Mouse (Mus musculus) forebrain, postnatal 0 days (tissue): ENCODE data around the gene Tmem269. TPM values are rescaled to one million over a fixed set of nuclear protein-coding genes. Genes with fewer than 3 reads are reported as not detected.

Experiments used
- ATAC-seq: fragments of 200-750 bp; cut with Nextera tagmentation; 2 replicates; pipeline ENCODE4 v1.8.0; 2017; ENCODE audit warnings: mild to moderate bottlenecking, moderate library complexity
- DNase-seq: peaks from one replicate; pipeline ENCODE4 v3.0.0-alpha.2; 2015
- H3K27ac ChIP-seq: fragments of 300-500 bp; sonication (generic); 2 replicates; pipeline ENCODE4 v1.5.1; 2014; ENCODE audit warnings: low read depth, mild to moderate bottlenecking, antibody characterized with exemption, low read length, moderate library complexity, mixed read lengths
- H3K27me3 ChIP-seq: fragments of 300-500 bp; sonication (generic); 2 replicates; pipeline ENCODE4 v1.6.1; 2014; ENCODE audit warnings: mild to moderate bottlenecking, low read length, mixed read lengths; ENCODE audit not compliant: insufficient read depth
- H3K36me3 ChIP-seq: fragments of 300-500 bp; sonication (generic); 2 replicates; pipeline ENCODE4 v1.6.1; 2014; ENCODE audit warnings: mild to moderate bottlenecking, moderate library complexity; ENCODE audit not compliant: insufficient read depth
- H3K4me1 ChIP-seq: fragments of 300-500 bp; sonication (generic); 2 replicates; pipeline ENCODE4 v1.6.1; 2014; ENCODE audit warnings: antibody characterized with exemption; ENCODE audit not compliant: insufficient read depth
- H3K4me2 ChIP-seq: fragments of 300-500 bp; sonication (generic); 2 replicates; pipeline ENCODE4 v1.6.1; 2014; ENCODE audit warnings: low read depth, mild to moderate bottlenecking, moderate library complexity
- H3K4me3 ChIP-seq: fragments of 300-500 bp; sonication (generic); 2 replicates; pipeline ENCODE4 v1.5.1; 2014; ENCODE audit warnings: low read depth, low read length, mixed read lengths
- H3K9ac ChIP-seq: fragments of 300-500 bp; sonication (generic); 2 replicates; pipeline ENCODE4 v1.6.1; 2014; ENCODE audit warnings: mild to moderate bottlenecking
- H3K9me3 ChIP-seq: fragments of 300-500 bp; sonication (generic); 2 replicates; pipeline ENCODE4 v1.6.1; 2016; ENCODE audit warnings: low read length
- CTCF ChIP-seq: sonication (generic); IDR thresholded peaks from 2 replicates; pipeline ENCODE4 v1.5.1; 2016; ENCODE audit warnings: antibody characterized with exemption, control low read depth, low read depth
- WGBS: fragments of 180-500 bp; shearing (Covaris S2); extraction: QIAGEN DNeasy Blood & Tissue Kit; methylation state at CpG from one replicate; pipeline ENCODE4 v1.1.7; 2014; 5-methylcytosine and 5-hydroxymethylcytosine counted together
- polyA plus RNA-seq: library from polyadenylated mRNA; unstranded; fragments of >200 nt; fragmentation: Nextera tagmentation; extraction: Ambion mirVana; gene quantifications from 2 replicates; pipeline ENCODE4 v1.2.1, GENCODE M21; 2015
- total RNA-seq: library from RNA; depleted of rRNA; stranded (reverse); fragments of >200 nt; gene quantifications from 2 replicates; pipeline ENCODE4 v1.2.3, GENCODE M21; 2014; rRNA removed

Gene Tmem269
- total and polyA plus RNA-seq, 2 experiments from 2014 or later, result 0.62 TPM; not detected in 1

- no peak overlapping the region for H3K4me2 ChIP-seq
- no peak overlapping the region for H3K27ac ChIP-seq
- no peak for TF ChIP-seq CTCF
- H3K9ac ChIP-seq, result no peak overlapping the region
- H3K27me3 ChIP-seq, result no peaks in the 10 kb centered on the region
- DNase-seq (no peak), ATAC-seq (no peak)
- no peaks in the 10 kb centered on the region for H3K9me3 ChIP-seq
- no peak overlapping the region for H3K4me3 ChIP-seq
- H3K4me1 ChIP-seq, result no peaks in the 10 kb centered on the region
- peaks cover 9% of the 10 kb centered on the region for H3K36me3 ChIP-seq
- WGBS, result 86% methylated on average over 4 of the region's 4 CpGs
Measured at GRCm38 (mm10) chr4:119167068-119167467, 50.9 kb downstream of the Tmem269 start.

DNA sequence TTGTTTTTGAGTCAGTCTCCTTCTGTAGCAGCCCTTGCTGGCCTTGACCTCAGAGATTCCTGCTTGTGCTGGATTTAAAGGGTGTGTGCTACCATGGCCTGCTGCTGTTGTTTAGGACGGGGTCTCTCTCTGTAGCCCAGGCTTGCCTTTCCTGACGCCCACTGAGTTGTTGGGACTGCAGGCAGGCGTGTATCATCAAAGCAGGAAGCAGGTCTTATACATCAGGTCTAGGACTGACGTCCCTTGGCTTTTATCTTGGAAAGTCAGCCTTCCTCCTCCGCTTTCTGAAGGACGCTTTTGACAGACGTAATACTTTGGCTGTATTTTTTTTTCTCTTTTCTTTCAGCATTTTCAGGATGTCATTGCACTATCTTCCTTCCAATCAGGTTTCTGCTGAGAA is 52.1 kb downstream of the Tmem269 start:
- no peak overlapping the region for H3K4me2 ChIP-seq
- H3K36me3 ChIP-seq, result peaks cover 9% of the 10 kb centered on the region
- no peak for DNase-seq
- no peaks in the 10 kb centered on the region for H3K27me3 ChIP-seq
- no peak for TF ChIP-seq CTCF
- 78% methylated on average over 7 of the region's 7 CpGs for WGBS
- ATAC-seq, result no peak
- H3K4me1 ChIP-seq, result no peaks in the 10 kb centered on the region
- H3K4me3 ChIP-seq, result no peak overlapping the region
- H3K27ac ChIP-seq, result no peak overlapping the region
- no peaks in the 10 kb centered on the region for H3K9me3 ChIP-seq
- no peak overlapping the region for H3K9ac ChIP-seq

GRCm38 (mm10) chr4:119162990-119163389 is 55.0 kb downstream of the Tmem269 start:
- no peak overlapping the region for H3K4me2 ChIP-seq
- no peaks in the 10 kb centered on the region for H3K27me3 ChIP-seq
- no peaks in the 10 kb centered on the region for H3K4me1 ChIP-seq
- H3K9me3 ChIP-seq, result no peaks in the 10 kb centered on the region
- no peak overlapping the region for H3K4me3 ChIP-seq
- no peak overlapping the region for H3K9ac ChIP-seq
- WGBS, result 90% methylated on average over 4 of the region's 4 CpGs
- no peak for TF ChIP-seq CTCF
- DNase-seq (no peak), ATAC-seq (no peak)
- H3K36me3 ChIP-seq, result no peaks in the 10 kb centered on the region
- H3K27ac ChIP-seq, result no peak overlapping the region

DNA sequence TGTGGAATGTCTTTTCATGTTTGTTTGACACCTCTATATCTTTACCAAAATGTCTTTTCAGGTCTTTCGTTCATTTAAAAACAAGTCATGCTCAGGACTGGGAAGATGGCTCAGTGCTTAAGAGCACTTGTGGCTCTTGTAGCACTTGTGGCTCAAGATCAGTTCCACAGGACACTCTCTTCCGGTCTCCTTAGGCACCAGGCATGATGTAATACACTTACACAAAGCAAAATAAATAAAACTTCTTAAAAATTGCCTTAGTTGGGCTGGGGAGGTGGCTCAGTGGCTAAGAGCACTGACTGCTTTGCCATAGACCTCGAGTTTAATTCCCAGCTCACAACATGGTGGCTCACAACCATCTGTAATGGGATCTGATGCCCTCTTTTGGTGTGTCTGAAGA is 56.7 kb downstream of the Tmem269 start:
- no peaks in the 10 kb centered on the region for H3K4me1 ChIP-seq
- H3K9me3 ChIP-seq, result no peaks in the 10 kb centered on the region
- no peaks in the 10 kb centered on the region for H3K27me3 ChIP-seq
- 77% methylated on average over 3 of the region's 3 CpGs for WGBS
- no peak overlapping the region for H3K4me3 ChIP-seq
- ATAC-seq (no peak), DNase-seq (no peak)
- H3K27ac ChIP-seq, result no peak overlapping the region
- H3K36me3 ChIP-seq, result no peaks in the 10 kb centered on the region
- no peak overlapping the region for H3K9ac ChIP-seq
- TF ChIP-seq CTCF, result no peak
- H3K4me2 ChIP-seq, result no peak overlapping the region

- Histone ChIP-seq H3K4me3 (no peak overlapping the region), H3K9ac (no peak overlapping the region), H3K36me3 (no peaks in the 10 kb centered on the region), H3K27me3 (no peaks in the 10 kb centered on the region), H3K27ac (no peak overlapping the region), H3K9me3 (no peaks in the 10 kb centered on the region), H3K4me2 (no peak overlapping the region), H3K4me1 (no peaks in the 10 kb centered on the region)
- no peak for TF ChIP-seq CTCF
- DNase-seq (no peak), ATAC-seq (no peak)
- 83% methylated on average over 5 of the region's 5 CpGs for WGBS
Measured at GRCm38 (mm10) chr4:119157891-119158290, 60.1 kb downstream of the Tmem269 start.

- Histone ChIP-seq H3K27ac (no peak overlapping the region), H3K4me2 (no peak overlapping the region), H3K4me3 (no peak overlapping the region), H3K36me3 (no peaks in the 10 kb centered on the region), H3K4me1 (no peaks in the 10 kb centered on the region), H3K9me3 (no peaks in the 10 kb centered on the region), H3K27me3 (no peaks in the 10 kb centered on the region), H3K9ac (no peak overlapping the region)
- DNase-seq (peak; percentile 40), ATAC-seq (no peak)
- peak; percentile 52 for TF ChIP-seq CTCF
- WGBS, result 34% methylated on average over 2 of the region's 2 CpGs
Measured at GRCm38 (mm10) chr4:119157186-119157585, 60.8 kb downstream of the Tmem269 start.

Other genes with a start within 250 kb of the Tmem269 start
- 53.6 and 64.8 TPM in 2 replicates for gene Slc2a1, start 109.5 kb downstream of the Tmem269 start, total RNA-seq
- gene Slc2a1, start 109.5 kb downstream of the Tmem269 start, polyA plus RNA-seq, result 41.4 and 43.1 TPM in 2 replicates
- 6.5 and 7.2 TPM in 2 replicates for gene Zfp691, start 44.0 kb downstream of the Tmem269 start, total RNA-seq
- gene Zfp691, start 44.0 kb downstream of the Tmem269 start, polyA plus RNA-seq, result 1.2 and 2.2 TPM in 2 replicates
- gene Ermap, start 28.2 kb downstream of the Tmem269 start, total RNA-seq, result 0.15 and 0.33 TPM in 2 replicates
- 0.24 and 0.36 TPM in 2 replicates for gene Ermap, start 28.2 kb downstream of the Tmem269 start, polyA plus RNA-seq
- 124 and 139 TPM in 2 replicates for gene Svbp, start 22.9 kb downstream of the Tmem269 start, total RNA-seq
- gene Svbp, start 22.9 kb downstream of the Tmem269 start, polyA plus RNA-seq, result 227 and 298 TPM in 2 replicates
- 17.6 and 23.2 TPM in 2 replicates for gene AU022252, start 14.5 kb upstream of the Tmem269 start, total RNA-seq
- 22.7 and 23.4 TPM in 2 replicates for gene AU022252, start 14.5 kb upstream of the Tmem269 start, polyA plus RNA-seq
- gene P3h1, start 14.7 kb upstream of the Tmem269 start, total RNA-seq, result 12.8 and 13.8 TPM in 2 replicates
- gene P3h1, start 14.7 kb upstream of the Tmem269 start, polyA plus RNA-seq, result 8.7 and 8.9 TPM in 2 replicates
- gene Cldn19, start 37.2 kb upstream of the Tmem269 start, total RNA-seq, result 0.86 and 0.92 TPM in 2 replicates
- 0.59 and 1.7 TPM in 2 replicates for gene Cldn19, start 37.2 kb upstream of the Tmem269 start, polyA plus RNA-seq
- gene Ybx1, start 76.4 kb upstream of the Tmem269 start, total RNA-seq, result 829 and 985 TPM in 2 replicates
- gene Ybx1, start 76.4 kb upstream of the Tmem269 start, polyA plus RNA-seq, result 1,107 and 1,112 TPM in 2 replicates
- 41.7 and 41.9 TPM in 2 replicates for gene Ppih, start 102.3 kb upstream of the Tmem269 start, total RNA-seq
- gene Ppih, start 102.3 kb upstream of the Tmem269 start, polyA plus RNA-seq, result 60.0 and 71.0 TPM in 2 replicates
- gene Ccdc30, start 197.3 kb upstream of the Tmem269 start, total RNA-seq, result 15.1 and 16.7 TPM in 2 replicates
- gene Ccdc30, start 197.3 kb upstream of the Tmem269 start, polyA plus RNA-seq, result 19.2 and 23.0 TPM in 2 replicates
- gene Ppcs, start 204.2 kb upstream of the Tmem269 start, total RNA-seq, result 13.5 and 16.3 TPM in 2 replicates
- 20.6 and 20.9 TPM in 2 replicates for gene Ppcs, start 204.2 kb upstream of the Tmem269 start, polyA plus RNA-seq
- gene Zmynd12, start 204.6 kb upstream of the Tmem269 start, total RNA-seq, result 0.33 and 0.77 TPM in 2 replicates
- gene Zmynd12, start 204.6 kb upstream of the Tmem269 start, polyA plus RNA-seq, result 0.82 and 1.1 TPM in 2 replicates